Mouse (Mus musculus) forebrain, postnatal 0 days (tissue): ENCODE results near the gene Apobec3. TPM values are rescaled to one million over a fixed set of nuclear protein-coding genes. Genes with fewer than 3 reads are reported as not detected.
"Not testable (repeated sequence)": the region's sequence is repeated elsewhere in the genome, so short reads cannot be mapped to it uniquely, and the experiment has no call there.

Experiments used
- ATAC-seq: fragments of 200-750 bp; cut with Nextera tagmentation; 2 replicates; pipeline ENCODE4 v1.8.0; 2017; ENCODE audit warnings: mild to moderate bottlenecking, moderate library complexity
- DNase-seq: peaks from one replicate; pipeline ENCODE4 v3.0.0-alpha.2; 2015
- H3K27ac ChIP-seq: fragments of 300-500 bp; sonication (generic); 2 replicates; pipeline ENCODE4 v1.5.1; 2014; ENCODE audit warnings: low read depth, mild to moderate bottlenecking, antibody characterized with exemption, low read length, moderate library complexity, mixed read lengths
- H3K27me3 ChIP-seq: fragments of 300-500 bp; sonication (generic); 2 replicates; pipeline ENCODE4 v1.6.1; 2014; ENCODE audit warnings: mild to moderate bottlenecking, low read length, mixed read lengths; ENCODE audit not compliant: insufficient read depth
- H3K36me3 ChIP-seq: fragments of 300-500 bp; sonication (generic); 2 replicates; pipeline ENCODE4 v1.6.1; 2014; ENCODE audit warnings: mild to moderate bottlenecking, moderate library complexity; ENCODE audit not compliant: insufficient read depth
- H3K4me1 ChIP-seq: fragments of 300-500 bp; sonication (generic); 2 replicates; pipeline ENCODE4 v1.6.1; 2014; ENCODE audit warnings: antibody characterized with exemption; ENCODE audit not compliant: insufficient read depth
- H3K4me2 ChIP-seq: fragments of 300-500 bp; sonication (generic); 2 replicates; pipeline ENCODE4 v1.6.1; 2014; ENCODE audit warnings: low read depth, mild to moderate bottlenecking, moderate library complexity
- H3K4me3 ChIP-seq: fragments of 300-500 bp; sonication (generic); 2 replicates; pipeline ENCODE4 v1.5.1; 2014; ENCODE audit warnings: low read depth, low read length, mixed read lengths
- H3K9ac ChIP-seq: fragments of 300-500 bp; sonication (generic); 2 replicates; pipeline ENCODE4 v1.6.1; 2014; ENCODE audit warnings: mild to moderate bottlenecking
- H3K9me3 ChIP-seq: fragments of 300-500 bp; sonication (generic); 2 replicates; pipeline ENCODE4 v1.6.1; 2016; ENCODE audit warnings: low read length
- CTCF ChIP-seq: sonication (generic); IDR thresholded peaks from 2 replicates; pipeline ENCODE4 v1.5.1; 2016; ENCODE audit warnings: antibody characterized with exemption, control low read depth, low read depth
- WGBS: fragments of 180-500 bp; shearing (Covaris S2); extraction: QIAGEN DNeasy Blood & Tissue Kit; methylation state at CpG from one replicate; pipeline ENCODE4 v1.1.7; 2014; 5-methylcytosine and 5-hydroxymethylcytosine counted together
- polyA plus RNA-seq: library from polyadenylated mRNA; unstranded; fragments of >200 nt; fragmentation: Nextera tagmentation; extraction: Ambion mirVana; gene quantifications from 2 replicates; pipeline ENCODE4 v1.2.1, GENCODE M21; 2015
- total RNA-seq: library from RNA; depleted of rRNA; stranded (reverse); fragments of >200 nt; gene quantifications from 2 replicates; pipeline ENCODE4 v1.2.3, GENCODE M21; 2014

Gene Apobec3
- total and polyA plus RNA-seq, 2 experiments from 2014 or later, result 3.6 to 5.3 TPM

DNA sequence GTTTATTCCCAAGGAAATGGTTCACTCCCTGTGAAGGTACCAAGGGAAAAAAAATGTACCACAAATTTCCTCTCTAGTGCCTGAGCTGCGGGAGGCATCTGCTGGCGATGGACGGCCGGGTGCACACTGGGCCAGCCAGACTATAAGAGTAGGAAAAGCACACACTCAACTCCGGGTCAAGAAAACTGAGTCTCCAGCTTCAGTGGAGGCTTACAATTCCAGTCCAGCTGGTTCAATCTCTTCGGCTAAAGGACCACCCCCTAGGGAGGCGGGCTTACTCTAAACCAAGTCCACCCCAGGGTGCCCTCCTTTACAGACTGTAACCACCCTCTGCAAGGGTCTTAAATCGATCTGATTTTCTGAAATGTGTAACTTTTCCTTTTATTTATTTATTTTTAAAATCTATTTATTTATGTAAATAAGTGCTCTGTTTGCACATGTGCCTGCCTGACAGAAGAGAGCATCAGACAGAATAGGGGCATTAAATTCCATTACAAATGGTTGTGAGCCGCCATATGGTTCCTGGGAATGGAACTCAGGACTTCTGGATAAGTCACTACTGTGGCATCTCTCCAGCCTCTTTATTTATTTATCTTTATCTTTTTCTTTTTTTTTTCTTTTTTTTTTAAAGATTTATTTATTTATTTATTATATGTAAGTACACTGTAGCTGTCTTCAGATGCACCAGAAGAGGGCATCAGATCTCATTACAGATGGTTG lies 44.4 kb downstream of the Apobec3 start:
- Histone ChIP-seq H3K4me2 (no peak overlapping the region), H3K4me1 (no peaks in the 10 kb centered on the region; the same call in 1 of the 2 replicates), H3K9me3 (no peaks in the 10 kb centered on the region), H3K9ac (no peak overlapping the region), H3K4me3 (no peak overlapping the region), H3K27me3 (peaks cover 10% of the 10 kb centered on the region; the same call in 1 of the 2 replicates), H3K36me3 (no peaks in the 10 kb centered on the region), H3K27ac (no peak overlapping the region)
- DNase-seq (no peak), ATAC-seq (no peak)
- WGBS, result 32% methylated on average over 9 of the region's 9 CpGs
- no peak for TF ChIP-seq CTCF

DNA sequence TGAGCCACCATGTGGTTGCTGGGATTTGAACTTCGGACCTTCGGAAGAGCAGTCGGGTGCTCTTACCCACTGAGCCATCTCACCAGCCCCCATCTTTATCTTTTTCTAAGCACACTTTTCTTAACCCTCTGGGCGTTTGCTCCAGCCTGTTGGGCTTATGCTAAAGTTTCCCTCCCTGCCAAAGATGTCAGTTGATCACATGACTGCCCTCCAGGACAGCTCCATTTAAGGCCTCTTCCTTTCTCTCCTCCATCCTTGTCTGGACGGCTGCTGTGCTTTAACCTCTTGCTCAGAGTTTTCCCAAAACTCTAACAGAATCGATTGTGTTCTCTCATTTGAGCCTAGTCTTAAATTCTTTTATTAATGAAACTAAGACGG lies 44.9 kb downstream of the Apobec3 start:
- Histone ChIP-seq H3K4me2 (no peak overlapping the region), H3K4me3 (no peak overlapping the region), H3K4me1 (no peaks in the 10 kb centered on the region; the same call in 1 of the 2 replicates), H3K9me3 (no peaks in the 10 kb centered on the region), H3K27me3 (peaks cover 10% of the 10 kb centered on the region; the same call in 1 of the 2 replicates), H3K9ac (no peak overlapping the region), H3K36me3 (no peaks in the 10 kb centered on the region), H3K27ac (no peak overlapping the region)
- ATAC-seq (no peak), DNase-seq (no peak)
- WGBS, result 73% methylated on average over 6 of the region's 7 CpGs
- TF ChIP-seq CTCF, result no peak

DNA sequence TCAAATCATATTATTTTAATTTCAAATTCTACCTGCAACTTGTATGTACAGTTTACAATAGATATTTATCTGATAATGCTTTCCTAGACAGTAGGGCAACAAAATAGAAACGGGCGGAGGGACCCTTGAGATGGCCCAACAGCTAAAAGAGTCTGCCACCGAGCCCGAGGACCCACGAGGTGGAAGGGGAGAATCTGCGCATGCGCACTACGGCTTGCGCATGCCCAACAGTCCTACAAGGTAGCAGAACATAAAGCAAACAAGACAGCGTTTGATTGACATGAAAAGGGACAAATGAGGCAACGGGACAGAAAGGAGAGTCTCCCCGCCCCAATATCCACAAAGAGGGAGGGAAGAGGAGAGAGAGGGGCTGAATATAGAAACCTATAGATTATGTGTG lies 47.6 kb downstream of the Apobec3 start:
- no peak for TF ChIP-seq CTCF
- Histone ChIP-seq H3K27ac (no peak overlapping the region), H3K4me3 (no peak overlapping the region), H3K4me1 (no peaks in the 10 kb centered on the region), H3K36me3 (no peaks in the 10 kb centered on the region), H3K27me3 (0 out of 2 replicates have a peak, but pooled peaks cover 2% of the 10 kb centered on the region), H3K9me3 (no peaks in the 10 kb centered on the region), H3K9ac (no peak overlapping the region), H3K4me2 (no peak overlapping the region)
- no peak for ATAC-seq
- DNase-seq, result no peak
- WGBS, result 92% methylated on average over 12 of the region's 12 CpGs

DNA sequence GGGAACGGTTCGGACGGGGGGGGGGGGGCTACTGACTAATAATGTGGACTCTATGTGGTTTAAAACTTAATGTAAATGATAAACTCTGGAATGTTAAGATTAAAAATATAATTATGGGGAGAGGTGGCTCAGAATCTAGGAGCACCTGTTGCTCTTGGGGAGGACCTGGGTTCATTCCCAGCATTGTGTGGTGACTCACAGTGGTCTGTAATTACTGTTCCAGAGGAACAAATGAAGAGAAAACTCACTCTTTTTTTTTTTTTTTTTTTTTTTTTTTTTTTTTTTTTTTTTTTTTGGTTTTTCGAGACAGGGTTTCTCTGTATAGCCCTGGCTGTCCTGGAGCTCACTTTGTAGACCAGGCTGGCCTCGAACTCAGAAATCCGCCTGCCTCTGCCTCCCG lies 48.0 kb downstream of the Apobec3 start:
- not testable (repeated sequence) for H3K27me3 ChIP-seq, H3K4me3 ChIP-seq, H3K4me2 ChIP-seq, H3K36me3 ChIP-seq, H3K4me1 ChIP-seq, DNase-seq, H3K27ac ChIP-seq, H3K9me3 ChIP-seq, ATAC-seq, H3K9ac ChIP-seq
- WGBS, result 74% methylated on average over 4 of the region's 7 CpGs

DNA sequence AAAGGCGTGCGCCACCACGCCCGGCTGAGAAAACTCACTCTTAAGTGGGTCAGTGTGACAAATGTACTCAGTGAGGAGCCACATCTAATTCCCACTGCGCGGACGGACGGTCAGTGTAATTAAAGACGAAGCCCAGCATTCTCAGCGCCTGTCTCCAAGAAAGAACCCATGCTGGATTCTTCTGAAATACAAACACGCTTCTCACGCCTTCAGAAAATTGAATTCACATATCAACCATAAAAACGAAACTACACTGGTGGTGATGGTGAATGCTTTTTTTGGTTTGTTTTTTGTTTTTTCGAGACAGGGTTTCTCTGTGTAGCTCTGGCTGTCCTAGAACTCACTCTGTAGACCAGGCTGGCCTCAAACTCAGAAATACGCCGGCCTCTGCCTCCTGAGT lies 48.5 kb downstream of the Apobec3 start:
- WGBS, result 88% methylated on average over 16 of the region's 16 CpGs
- no peak overlapping the region for H3K4me3 ChIP-seq
- no peaks in the 10 kb centered on the region for H3K27me3 ChIP-seq
- no peaks in the 10 kb centered on the region for H3K4me1 ChIP-seq
- no peak overlapping the region for H3K27ac ChIP-seq
- DNase-seq, result no peak
- TF ChIP-seq CTCF, result no peak
- ATAC-seq, result no peak
- H3K36me3 ChIP-seq, result no peaks in the 10 kb centered on the region
- H3K4me2 ChIP-seq, result no peak overlapping the region
- H3K9me3 ChIP-seq, result no peaks in the 10 kb centered on the region
- no peak overlapping the region for H3K9ac ChIP-seq

DNA sequence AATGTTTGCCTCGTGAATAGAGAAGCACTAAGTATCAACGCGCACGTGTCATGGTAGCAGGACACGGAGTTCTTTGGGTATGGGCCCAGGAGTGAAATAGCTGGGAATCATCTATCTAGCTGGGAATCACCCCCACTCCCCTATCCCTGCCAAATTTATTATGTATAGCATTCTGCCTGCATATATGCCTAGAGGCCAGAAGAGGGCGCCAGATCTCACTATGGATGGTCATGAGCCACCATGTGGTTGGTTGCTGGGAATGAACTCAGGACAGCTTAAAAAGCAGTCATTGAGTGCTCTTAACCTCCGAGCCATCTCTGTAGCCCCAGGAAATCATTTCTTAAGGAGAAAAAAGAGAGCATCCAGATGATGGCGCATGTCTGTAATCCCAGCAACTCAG lies 49.5 kb downstream of the Apobec3 start:
- Histone ChIP-seq H3K36me3 (no peaks in the 10 kb centered on the region), H3K4me3 (no peak overlapping the region), H3K4me1 (no peaks in the 10 kb centered on the region), H3K9me3 (no peaks in the 10 kb centered on the region), H3K27me3 (no peaks in the 10 kb centered on the region), H3K4me2 (no peak overlapping the region), H3K27ac (no peak overlapping the region), H3K9ac (no peak overlapping the region)
- 26% methylated on average over 8 of the region's 8 CpGs for WGBS
- TF ChIP-seq CTCF, result peak; percentile 86
- DNase-seq (peak; percentile 62), ATAC-seq (no peak)

DNA sequence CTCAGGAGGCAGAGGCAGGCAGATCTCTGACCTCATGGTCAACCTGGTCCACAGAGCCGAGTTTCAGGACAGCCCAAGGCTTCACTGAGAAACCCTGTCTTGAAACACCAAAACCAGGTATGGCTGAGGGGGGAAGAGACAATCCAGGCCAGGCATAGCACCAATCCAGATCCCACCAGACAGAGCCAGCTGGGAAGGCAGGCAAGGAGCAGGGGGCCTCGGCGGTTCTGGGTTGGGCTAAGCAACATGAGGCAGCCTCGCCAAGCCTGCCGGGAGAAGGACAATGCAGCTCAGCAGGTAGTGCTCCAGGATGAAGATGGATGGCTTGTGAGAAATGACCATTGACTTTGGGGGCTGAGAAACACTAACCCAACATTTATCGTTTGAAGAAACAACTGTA lies 51.1 kb downstream of the Apobec3 start:
- no peak overlapping the region for H3K4me2 ChIP-seq

More for the DNA sequence above, 51.1 kb downstream of the Apobec3 start:
- 91% methylated on average over 6 of the region's 6 CpGs for WGBS
- H3K27ac ChIP-seq, result no peak overlapping the region
- no peaks in the 10 kb centered on the region for H3K9me3 ChIP-seq
- DNase-seq (no peak), ATAC-seq (no peak)
- H3K9ac ChIP-seq, result no peak overlapping the region
- TF ChIP-seq CTCF, result no peak
- no peaks in the 10 kb centered on the region for H3K36me3 ChIP-seq
- no peaks in the 10 kb centered on the region for H3K4me1 ChIP-seq
- H3K4me3 ChIP-seq, result no peak overlapping the region
- H3K27me3 ChIP-seq, result no peaks in the 10 kb centered on the region
